Mouse (Mus musculus) E14TG2a.4 (cell line): ENCODE measurements around the gene Gm49337.
A peak's percentile ranks its signal among the peaks of the same experiment; 100 is the strongest.

Experiments
- H3K27me3 ChIP-seq: 2 replicates; pipeline ENCODE4 v1.6.1; 2014; ENCODE audit warnings: low read length, control low read depth; ENCODE audit not compliant: insufficient read depth
- H3K36me3 ChIP-seq: 2 replicates; pipeline ENCODE4 v1.6.1; 2014; ENCODE audit warnings: low read length, control low read depth; ENCODE audit not compliant: insufficient read depth
- H3K4me1 ChIP-seq: replicated peaks from 2 replicates; pipeline ENCODE4 v1.6.1; 2014; ENCODE audit warnings: low read depth, low read length, control low read depth
- H3K4me3 ChIP-seq: replicated peaks from 2 replicates; pipeline ENCODE4 v1.5.1; 2014; ENCODE audit warnings: mild to moderate bottlenecking, low read length
- H3K9me3 ChIP-seq: 2 replicates; pipeline ENCODE4 v1.6.1; 2014; ENCODE audit warnings: low read length, control low read depth
- CTCF ChIP-seq: conservative IDR thresholded peaks from 2 replicates; pipeline ENCODE4 v1.5.1; 2014; ENCODE audit warnings: low read length
- NANOG ChIP-seq: IDR thresholded peaks from 2 replicates; pipeline ENCODE4 v1.6.1; 2014; ENCODE audit warnings: borderline replicate concordance, low read length, mixed read lengths
- POU5F1 ChIP-seq: IDR thresholded peaks from 2 replicates; pipeline ENCODE4 v1.6.1; 2014; ENCODE audit warnings: low read length, borderline replicate concordance

The Gm49337 gene

GRCm38 (mm10) chr4:116173072-116173471, at the start of gene Gm49337, which contains the start of gene 1700042G07Rik:
Gene Gm49337, plus strand, starts transcription at chr4:116173384.
Gene 1700042G07Rik, plus strand, starts transcription at chr4:116173372.
- TF ChIP-seq POU5F1 (no peak), CTCF (no peak)
- Histone ChIP-seq H3K4me3 (no peak within 1 kb of the TSS; the same call in 1 of the 2 replicates), H3K4me1 (peaks cover 65% of the 10 kb centered on the region), H3K9me3 (no peaks in the 10 kb centered on the region), H3K27me3 (no peaks in the 10 kb centered on the region), H3K36me3 (no peaks in the 10 kb centered on the region)

- Histone ChIP-seq H3K9me3 (no peaks in the 10 kb centered on the region), H3K36me3 (peaks cover 29% of the 10 kb centered on the region), H3K27me3 (no peaks in the 10 kb centered on the region), H3K4me3 (peak within 1 kb of the TSS; percentile 94), H3K4me1 (peaks cover 71% of the 10 kb centered on the region)
- no peak for TF ChIP-seq POU5F1
- 0 out of 2 replicates have a peak, but pooled peaks have one; percentile 21 for TF ChIP-seq CTCF
Observed at GRCm38 (mm10) chr4:116123602-116124519, 49.3 kb upstream of the Gm49337 start, which contains the start of the genes Rad54l and Pomgnt1. Gene Rad54l, minus strand, starts transcription at chr4:116123690. Gene Pomgnt1, plus strand, starts transcription at chr4:116123840.

GRCm38 (mm10) chr4:116125803-116126386, 47.3 kb upstream of the Gm49337 start:
- Histone ChIP-seq H3K36me3 (peaks cover 20% of the 10 kb centered on the region), H3K9me3 (no peaks in the 10 kb centered on the region), H3K4me3 (no peak overlapping the region), H3K4me1 (peaks cover 72% of the 10 kb centered on the region), H3K27me3 (no peaks in the 10 kb centered on the region)
- TF ChIP-seq NANOG (no peak), CTCF (no peak), POU5F1 (no peak)

GRCm38 (mm10) chr4:116127956-116128355, 45.2 kb upstream of the Gm49337 start:
- H3K9me3 ChIP-seq, result no peaks in the 10 kb centered on the region
- peaks cover 57% of the 10 kb centered on the region for H3K4me1 ChIP-seq
- TF ChIP-seq POU5F1, result no peak
- TF ChIP-seq CTCF, result no peak
- TF ChIP-seq NANOG, result peak; percentile 75
- H3K36me3 ChIP-seq, result peaks cover 24% of the 10 kb centered on the region
- no peaks in the 10 kb centered on the region for H3K27me3 ChIP-seq
- H3K4me3 ChIP-seq, result no peak overlapping the region

GRCm38 (mm10) chr4:116133126-116133525, 40.1 kb upstream of the Gm49337 start:
- Histone ChIP-seq H3K36me3 (peaks cover 46% of the 10 kb centered on the region), H3K4me1 (peaks cover 46% of the 10 kb centered on the region), H3K9me3 (no peaks in the 10 kb centered on the region), H3K27me3 (no peaks in the 10 kb centered on the region), H3K4me3 (no peak overlapping the region)
- no peak for TF ChIP-seq POU5F1

GRCm38 (mm10) chr4:116134990-116135389, 38.2 kb upstream of the Gm49337 start:
- TF ChIP-seq NANOG (no peak), CTCF (peak; percentile 82), POU5F1 (no peak)
- Histone ChIP-seq H3K9me3 (no peaks in the 10 kb centered on the region), H3K27me3 (no peaks in the 10 kb centered on the region), H3K36me3 (peaks cover 46% of the 10 kb centered on the region), H3K4me1 (peaks cover 48% of the 10 kb centered on the region), H3K4me3 (no peak overlapping the region)

GRCm38 (mm10) chr4:116137421-116137996, 35.7 kb upstream of the Gm49337 start:
- Histone ChIP-seq H3K36me3 (peaks cover 23% of the 10 kb centered on the region), H3K27me3 (peaks cover under 1% of the 10 kb centered on the region; the same call in 1 of the 2 replicates), H3K4me3 (peak overlapping the region; percentile 30; the same call in 1 of the 2 replicates), H3K4me1 (peaks cover 69% of the 10 kb centered on the region), H3K9me3 (no peaks in the 10 kb centered on the region)
- no peak for TF ChIP-seq CTCF
- no peak for TF ChIP-seq NANOG
- TF ChIP-seq POU5F1, result no peak

- peaks cover 89% of the 10 kb centered on the region for H3K4me1 ChIP-seq
- no peaks in the 10 kb centered on the region for H3K9me3 ChIP-seq
- peaks cover 5% of the 10 kb centered on the region; the same call in 1 of the 2 replicates for H3K36me3 ChIP-seq
- no peak for TF ChIP-seq POU5F1
- no peak for TF ChIP-seq CTCF
- TF ChIP-seq NANOG, result no peak
- no peak overlapping the region for H3K4me3 ChIP-seq
- H3K27me3 ChIP-seq, result peaks cover 31% of the 10 kb centered on the region
Observed at GRCm38 (mm10) chr4:116140801-116141574, 32.2 kb upstream of the Gm49337 start.
